Mouse (Mus musculus): ENCODE measurements around the gene Ttyh1. TPM values are rescaled to one million over a fixed set of nuclear protein-coding genes. Genes with fewer than 3 reads are reported as not detected.
A peak's percentile ranks its signal among the peaks of the same experiment; 100 is the strongest.

The Ttyh1 gene
- total RNA-seq, 2 experiments from 2014 or later, result 0.52 TPM; not detected in 1

GRCm38 (mm10) chr7:4122076-4122768, 3.0 kb downstream of the Ttyh1 start:
- no peak for ATAC-seq (replicated peaks; ENCODE audit: poor library complexity, severe bottlenecking)

- no peak for ATAC-seq (replicated peaks; ENCODE audit: poor library complexity, severe bottlenecking)
These were observed 3.6 kb downstream of the Ttyh1 start for GRCm38 (mm10) chr7:4122783-4123182.

- no peak for ATAC-seq (replicated peaks; ENCODE audit: poor library complexity, severe bottlenecking)
These were observed 4.5 kb downstream of the Ttyh1 start for GRCm38 (mm10) chr7:4123732-4124131.

GRCm38 (mm10) chr7:4124315-4124759, 5.1 kb downstream of the Ttyh1 start:
- ATAC-seq (replicated peaks; ENCODE audit: poor library complexity, severe bottlenecking), result peak; percentile 75

- no peak for ATAC-seq (replicated peaks; ENCODE audit: poor library complexity, severe bottlenecking)
These were observed 5.6 kb downstream of the Ttyh1 start for GRCm38 (mm10) chr7:4124856-4125255.

GRCm38 (mm10) chr7:4125306-4125705, 6.1 kb downstream of the Ttyh1 start:
- no peak for ATAC-seq (replicated peaks; ENCODE audit: poor library complexity, severe bottlenecking)

- no peak for ATAC-seq (replicated peaks; ENCODE audit: poor library complexity, severe bottlenecking)
These were observed 8.0 kb downstream of the Ttyh1 start for GRCm38 (mm10) chr7:4126992-4127785.

GRCm38 (mm10) chr7:4127894-4128293, 8.7 kb downstream of the Ttyh1 start:
- ATAC-seq (replicated peaks; ENCODE audit: poor library complexity, severe bottlenecking), result no peak

GRCm38 (mm10) chr7:4128860-4129259, 9.7 kb downstream of the Ttyh1 start:
- ATAC-seq (replicated peaks; ENCODE audit: poor library complexity, severe bottlenecking), result no peak

- peak; percentile 83 for ATAC-seq (replicated peaks; ENCODE audit: poor library complexity, severe bottlenecking)
These were observed 11.7 kb downstream of the Ttyh1 start for GRCm38 (mm10) chr7:4130686-4131452.

- ATAC-seq (replicated peaks; ENCODE audit: poor library complexity, severe bottlenecking), result no peak
These were observed 12.8 kb downstream of the Ttyh1 start for GRCm38 (mm10) chr7:4131964-4132363.

GRCm38 (mm10) chr7:4132581-4132980, 13.4 kb downstream of the Ttyh1 start:
- ATAC-seq (replicated peaks; ENCODE audit: poor library complexity, severe bottlenecking), result no peak

- ATAC-seq (replicated peaks; ENCODE audit: poor library complexity, severe bottlenecking), result no peak
These were observed 13.8 kb downstream of the Ttyh1 start for GRCm38 (mm10) chr7:4132998-4133397.

- ATAC-seq (replicated peaks; ENCODE audit: poor library complexity, severe bottlenecking), result no peak
These were observed 15.7 kb downstream of the Ttyh1 start for GRCm38 (mm10) chr7:4134911-4135310.

GRCm38 (mm10) chr7:4136404-4136770, 17.2 kb downstream of the Ttyh1 start:
- ATAC-seq (replicated peaks; ENCODE audit: poor library complexity, severe bottlenecking), result no peak

- peak; percentile 92 for ATAC-seq (replicated peaks; ENCODE audit: poor library complexity, severe bottlenecking)
These were observed 17.7 kb downstream of the Ttyh1 start, which contains the start of gene Leng8 for GRCm38 (mm10) chr7:4136771-4137531. TSS of gene Leng8 (plus strand) at chr7:4137039.

- no peak for ATAC-seq (replicated peaks; ENCODE audit: poor library complexity, severe bottlenecking)
These were observed 18.5 kb downstream of the Ttyh1 start for GRCm38 (mm10) chr7:4137746-4138145.

- no peak for ATAC-seq (replicated peaks; ENCODE audit: poor library complexity, severe bottlenecking)
These were observed 19.0 kb downstream of the Ttyh1 start for GRCm38 (mm10) chr7:4138181-4138580.

- ATAC-seq (replicated peaks; ENCODE audit: poor library complexity, severe bottlenecking), result no peak
These were observed 19.5 kb downstream of the Ttyh1 start for GRCm38 (mm10) chr7:4138671-4139070.

- no peak for ATAC-seq (replicated peaks; ENCODE audit: poor library complexity, severe bottlenecking)
These were observed 20.2 kb downstream of the Ttyh1 start for GRCm38 (mm10) chr7:4139391-4139790.

All from granulocyte monocyte progenitor cell, adult 5-6 weeks (primary cell).